Mouse (Mus musculus) lung, embryonic 15.5 days (tissue): ENCODE results near the gene Arap1. TPM values are rescaled to one million over a fixed set of nuclear protein-coding genes. Genes with fewer than 3 reads are reported as not detected.

Experiments
- ATAC-seq: fragments of 200-750 bp; cut with Nextera tagmentation; 2 replicates; pipeline ENCODE4 v1.8.0; 2017; ENCODE audit warnings: moderate number of reproducible peaks, borderline replicate concordance; ENCODE audit not compliant: low FRiP score, low TSS enrichment; ENCODE audit errors: extremely low read depth
- H3K27ac ChIP-seq: fragments of 300-500 bp; sonication (generic); 2 replicates; pipeline ENCODE4 v1.5.1; 2015; ENCODE audit warnings: moderate library complexity, mild to moderate bottlenecking, inconsistent platforms
- H3K27me3 ChIP-seq: fragments of 300-500 bp; sonication (generic); 2 replicates; pipeline ENCODE4 v1.6.1; 2015; ENCODE audit warnings: inconsistent platforms
- H3K36me3 ChIP-seq: fragments of 300-500 bp; sonication (generic); 2 replicates; pipeline ENCODE4 v1.6.1; 2015; ENCODE audit warnings: inconsistent platforms
- H3K4me1 ChIP-seq: fragments of 300-500 bp; sonication (generic); 2 replicates; pipeline ENCODE4 v1.6.1; 2015; ENCODE audit warnings: inconsistent platforms
- H3K4me2 ChIP-seq: fragments of 300-500 bp; sonication (generic); 2 replicates; pipeline ENCODE4 v1.6.1; 2015; ENCODE audit warnings: inconsistent platforms, mild to moderate bottlenecking, moderate library complexity
- H3K4me3 ChIP-seq: fragments of 300-500 bp; sonication (generic); 2 replicates; pipeline ENCODE4 v1.5.1; 2015; ENCODE audit warnings: mild to moderate bottlenecking, inconsistent platforms
- H3K9ac ChIP-seq: fragments of 300-500 bp; sonication (generic); 2 replicates; pipeline ENCODE4 v1.6.1; 2015; ENCODE audit warnings: inconsistent platforms
- H3K9me3 ChIP-seq: fragments of 300-500 bp; sonication (generic); 2 replicates; pipeline ENCODE4 v1.6.1; 2016; ENCODE audit warnings: inconsistent platforms
- WGBS: fragments of 180-500 bp; shearing (Covaris S2); methylation state at CpG from one replicate; pipeline ENCODE4 v1.1.7; 2015; 5-methylcytosine and 5-hydroxymethylcytosine counted together
- polyA plus RNA-seq: library from polyadenylated mRNA; unstranded; fragments of >200 nt; fragmentation: Nextera tagmentation; extraction: Ambion mirVana; gene quantifications from 2 replicates; pipeline ENCODE4 v1.2.1, GENCODE M21; 2015

Gene Arap1
- polyA plus RNA-seq, 1 experiment from 2014 or later = 109 TPM

DNA sequence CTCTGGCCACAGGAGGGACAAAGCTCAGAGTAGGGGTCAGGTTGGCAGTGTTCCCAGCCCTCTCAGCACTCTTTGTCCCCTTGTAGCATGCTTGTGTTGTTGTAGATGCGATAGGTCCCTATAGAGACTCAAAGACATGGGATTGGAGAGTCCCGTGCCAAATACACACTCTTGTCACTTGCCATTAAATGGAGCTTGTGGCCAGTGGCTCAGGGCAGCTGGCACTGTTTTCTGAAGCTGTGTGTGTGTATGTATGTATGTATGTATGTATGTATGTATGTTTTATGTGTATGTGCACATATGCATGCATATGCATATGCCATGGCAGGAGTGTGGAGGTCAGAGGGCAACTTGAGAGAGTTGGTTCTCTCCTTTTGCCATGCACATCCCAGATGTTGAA, 20.1 kb upstream of the Arap1 start:
- Histone ChIP-seq H3K4me2 (no peak overlapping the region), H3K36me3 (0 out of 2 replicates have a peak, but pooled peaks cover 3% of the 10 kb centered on the region), H3K27ac (no peak overlapping the region), H3K4me1 (peaks cover 12% of the 10 kb centered on the region), H3K4me3 (no peak overlapping the region), H3K9ac (no peak overlapping the region), H3K9me3 (no peaks in the 10 kb centered on the region), H3K27me3 (no peaks in the 10 kb centered on the region)
- ATAC-seq = no peak
- 86% methylated on average over 2 of the region's 2 CpGs for WGBS

DNA sequence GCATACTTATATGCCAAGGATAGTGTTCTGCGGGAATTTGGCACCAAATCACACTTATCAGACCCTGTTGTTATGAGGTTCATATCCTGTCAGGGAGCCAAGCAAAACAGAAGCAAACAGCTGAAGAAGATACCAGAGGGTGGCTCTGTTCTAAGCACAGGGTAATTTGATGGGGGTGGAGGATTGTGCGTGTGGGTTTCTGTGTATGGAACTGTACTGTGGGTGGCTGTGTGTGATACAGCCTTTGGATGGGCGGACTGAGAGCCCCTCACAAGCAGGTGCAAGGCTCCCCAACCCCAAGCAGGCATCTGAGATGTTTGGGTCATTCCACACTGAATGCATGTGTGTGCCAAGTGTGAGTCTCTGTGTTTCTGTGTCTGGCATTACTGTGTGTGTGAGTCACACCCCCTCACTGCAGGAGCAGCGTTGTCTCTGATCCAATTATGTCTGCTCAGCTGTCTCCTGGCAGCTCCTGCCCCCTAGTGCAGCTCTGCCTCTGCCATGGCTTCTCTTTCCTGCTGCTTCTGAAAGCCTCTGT, 19.2 kb upstream of the Arap1 start:
- Histone ChIP-seq H3K4me1 (peaks cover 8% of the 10 kb centered on the region), H3K36me3 (0 out of 2 replicates have a peak, but pooled peaks cover 3% of the 10 kb centered on the region), H3K4me2 (no peak overlapping the region), H3K27ac (no peak overlapping the region), H3K9ac (no peak overlapping the region), H3K4me3 (no peak overlapping the region), H3K9me3 (no peaks in the 10 kb centered on the region), H3K27me3 (no peaks in the 10 kb centered on the region)
- no peak for ATAC-seq
- WGBS = 51% methylated on average over 4 of the region's 4 CpGs

DNA sequence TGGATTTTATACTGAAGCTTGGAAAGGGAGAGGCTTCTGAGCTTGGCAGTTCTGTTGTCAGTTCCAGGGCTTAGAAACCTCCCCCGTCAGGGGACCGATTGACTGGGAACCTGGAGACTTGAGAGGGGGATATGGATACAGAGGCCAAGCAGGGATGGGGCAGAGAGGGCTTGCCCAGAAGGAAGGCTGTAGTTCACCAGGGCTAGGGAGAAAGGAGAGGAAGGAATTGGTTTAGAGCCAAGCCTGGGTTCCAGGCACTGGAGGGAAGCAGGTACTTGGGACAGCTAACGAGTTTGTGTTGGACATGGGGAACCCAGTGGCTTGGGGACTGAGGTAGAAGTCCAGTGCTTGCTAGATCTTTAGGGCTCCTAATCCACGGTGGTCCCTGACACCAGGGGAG, 18.3 kb upstream of the Arap1 start:
- Histone ChIP-seq H3K27ac (no peak overlapping the region), H3K4me2 (no peak overlapping the region), H3K27me3 (no peaks in the 10 kb centered on the region), H3K4me1 (peaks cover 8% of the 10 kb centered on the region; the same call in 1 of the 2 replicates), H3K9me3 (no peaks in the 10 kb centered on the region), H3K36me3 (0 out of 2 replicates have a peak, but pooled peaks cover 3% of the 10 kb centered on the region), H3K9ac (no peak overlapping the region), H3K4me3 (no peak overlapping the region)
- no peak for ATAC-seq
- WGBS = 72% methylated on average over 4 of the region's 4 CpGs

DNA sequence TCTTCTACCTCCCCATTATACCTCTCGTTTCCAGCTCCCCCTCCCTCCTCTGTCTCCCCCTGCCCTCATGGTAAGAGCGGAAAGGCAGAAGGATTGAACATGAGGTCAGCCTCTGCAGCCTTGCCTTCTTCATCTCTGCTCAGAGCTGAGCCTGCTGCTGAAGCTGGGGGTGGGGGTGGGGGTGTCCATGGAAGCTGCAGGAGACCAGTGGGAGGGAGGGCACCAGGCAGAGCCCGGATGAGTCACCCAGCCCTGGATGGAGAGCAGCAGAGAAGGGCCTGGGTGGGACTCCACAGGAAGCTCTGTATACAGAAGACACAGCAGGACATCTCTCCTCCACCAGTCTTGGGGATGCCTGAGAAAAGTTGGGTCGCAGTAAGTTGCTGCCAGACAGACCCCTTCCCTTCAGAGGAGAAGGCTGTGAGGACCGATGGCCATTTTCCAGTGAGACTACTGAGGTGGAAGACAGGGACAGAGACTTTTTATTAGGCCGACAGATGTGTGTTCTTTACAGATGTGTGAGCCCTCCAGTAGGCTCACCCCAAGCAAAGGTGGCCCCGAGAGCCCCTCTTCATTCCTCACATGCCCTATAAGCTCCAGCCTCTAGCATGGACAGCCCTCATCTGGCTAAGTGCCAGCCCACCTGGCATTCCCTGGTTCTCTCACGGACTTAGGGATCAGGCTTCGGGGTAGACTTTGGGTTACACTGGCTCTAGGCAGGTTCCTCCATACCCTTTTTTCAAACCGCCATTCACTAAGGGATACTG, 17.6 kb upstream of the Arap1 start:
- Histone ChIP-seq H3K9ac (no peak overlapping the region), H3K36me3 (0 out of 2 replicates have a peak, but pooled peaks cover 3% of the 10 kb centered on the region), H3K4me3 (no peak overlapping the region), H3K4me2 (no peak overlapping the region), H3K4me1 (peaks cover 8% of the 10 kb centered on the region; the same call in 1 of the 2 replicates), H3K27me3 (no peaks in the 10 kb centered on the region), H3K27ac (no peak overlapping the region), H3K9me3 (no peaks in the 10 kb centered on the region)
- WGBS = 65% methylated on average over 10 of the region's 10 CpGs
- no peak for ATAC-seq

DNA sequence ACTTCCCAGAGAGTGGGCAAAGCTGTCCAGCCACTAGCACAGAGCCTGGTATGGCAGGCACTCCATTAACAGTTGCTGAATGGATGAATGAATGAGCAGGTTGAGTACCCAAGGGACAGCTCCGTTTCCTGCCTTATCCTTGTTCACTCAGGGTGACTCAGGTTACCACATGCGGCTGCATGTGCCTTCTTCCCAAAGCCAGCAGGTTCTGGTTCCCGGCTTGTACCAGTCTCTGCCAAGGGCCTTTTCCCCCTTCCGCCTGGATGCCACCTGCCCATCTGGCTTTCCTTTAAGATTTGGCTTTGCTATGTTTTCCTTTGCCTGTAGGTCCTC, 17.1 kb upstream of the Arap1 start:
- H3K4me2 ChIP-seq = no peak overlapping the region
- H3K27me3 ChIP-seq = no peaks in the 10 kb centered on the region
- H3K27ac ChIP-seq = no peak overlapping the region
- WGBS = 74% methylated on average over 4 of the region's 4 CpGs
- H3K4me3 ChIP-seq = no peak overlapping the region
- H3K4me1 ChIP-seq = peaks cover 8% of the 10 kb centered on the region; the same call in 1 of the 2 replicates
- H3K9ac ChIP-seq = no peak overlapping the region
- no peaks in the 10 kb centered on the region for H3K9me3 ChIP-seq
- H3K36me3 ChIP-seq = 0 out of 2 replicates have a peak, but pooled peaks cover 3% of the 10 kb centered on the region
- ATAC-seq = no peak

DNA sequence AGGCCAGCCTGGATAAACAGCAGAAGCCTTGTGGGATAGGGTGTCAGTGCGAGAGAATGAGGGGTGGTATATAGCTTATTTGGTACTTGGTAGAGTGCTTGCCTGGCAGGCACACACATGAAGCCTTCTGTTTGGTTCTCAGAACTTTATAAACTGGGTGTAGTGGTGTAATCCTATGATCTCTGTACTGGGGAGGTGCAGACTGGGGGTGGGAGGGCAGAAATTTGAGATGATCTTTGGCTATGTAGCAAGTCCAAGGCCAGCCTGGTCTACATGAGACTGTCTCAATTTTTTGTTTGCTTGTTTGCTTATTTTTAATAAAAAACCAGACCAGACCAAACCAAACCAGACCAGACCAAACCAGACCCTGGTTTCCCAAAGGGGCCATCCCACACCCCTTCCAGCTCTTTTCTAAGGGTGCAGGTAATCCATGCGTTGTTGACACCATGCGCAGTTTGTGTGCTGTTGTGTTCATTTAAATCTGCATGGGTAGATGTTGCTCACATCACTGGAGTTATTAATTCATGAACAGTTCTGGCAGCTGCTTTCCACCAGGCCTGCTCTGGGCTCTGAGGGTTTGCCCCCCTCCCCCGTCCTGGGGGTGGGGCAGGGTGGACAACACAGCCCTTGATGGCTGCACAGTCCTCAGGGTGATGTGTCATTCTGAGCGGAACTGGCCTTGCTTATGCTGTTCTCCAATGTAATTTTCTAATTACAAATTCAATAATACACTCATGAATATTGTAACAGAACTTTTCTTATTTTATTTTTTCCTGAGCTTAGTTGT, 15.6 kb upstream of the Arap1 start:
- Histone ChIP-seq H3K9ac (no peak overlapping the region), H3K27ac (no peak overlapping the region), H3K27me3 (no peaks in the 10 kb centered on the region), H3K4me3 (no peak overlapping the region), H3K4me2 (no peak overlapping the region), H3K36me3 (no peaks in the 10 kb centered on the region), H3K4me1 (peaks cover 8% of the 10 kb centered on the region; the same call in 1 of the 2 replicates), H3K9me3 (no peaks in the 10 kb centered on the region)
- no peak for ATAC-seq
- WGBS = 83% methylated on average over 5 of the region's 5 CpGs

DNA sequence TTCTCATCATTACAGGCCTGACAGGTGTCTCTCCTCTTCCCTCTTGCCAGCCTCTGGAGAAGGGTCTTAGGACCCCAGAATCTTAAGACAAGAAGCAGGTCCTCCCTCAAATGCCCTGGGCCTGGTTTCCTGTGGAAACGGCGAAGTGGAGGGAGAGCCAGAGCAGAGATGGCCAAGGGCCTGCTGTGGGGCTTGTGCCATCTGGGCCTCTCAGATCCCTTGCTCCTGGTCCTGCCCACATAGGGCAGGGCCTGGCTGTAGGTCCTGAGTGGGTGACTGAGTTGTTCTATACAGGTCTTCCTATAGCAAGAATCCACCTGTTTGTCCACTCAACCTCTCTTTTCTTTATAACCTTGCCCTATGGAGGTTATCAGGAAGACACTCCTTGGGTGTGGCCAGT, 12.6 kb upstream of the Arap1 start:
- no peak for ATAC-seq
- Histone ChIP-seq H3K36me3 (no peaks in the 10 kb centered on the region), H3K9ac (no peak overlapping the region), H3K27me3 (no peaks in the 10 kb centered on the region), H3K27ac (no peak overlapping the region), H3K4me1 (no peaks in the 10 kb centered on the region), H3K4me3 (no peak overlapping the region), H3K9me3 (no peaks in the 10 kb centered on the region), H3K4me2 (no peak overlapping the region)
- WGBS = 94% methylated on average over 2 of the region's 2 CpGs

DNA sequence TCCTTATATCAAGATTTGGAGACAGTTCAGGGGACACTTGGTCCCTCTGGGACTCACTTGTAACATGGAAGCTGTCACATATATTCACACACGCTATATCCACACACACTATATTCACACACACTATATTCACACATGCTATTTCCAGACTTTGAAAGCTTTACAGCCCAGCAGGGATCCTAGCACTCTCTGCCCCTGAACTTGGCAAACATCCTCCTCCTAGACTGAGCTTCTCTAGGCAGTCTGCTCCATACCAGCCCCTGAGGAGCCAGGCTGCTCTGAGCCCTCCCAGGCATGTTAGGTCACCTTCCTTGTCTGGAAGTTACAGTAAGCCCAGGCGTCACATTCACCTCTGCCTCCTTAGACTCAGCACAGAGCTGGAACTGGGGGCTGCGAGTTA, 11.2 kb upstream of the Arap1 start:
- no peaks in the 10 kb centered on the region for H3K9me3 ChIP-seq
- H3K36me3 ChIP-seq = no peaks in the 10 kb centered on the region
- peaks cover 6% of the 10 kb centered on the region; the same call in 1 of the 2 replicates for H3K4me1 ChIP-seq
- H3K9ac ChIP-seq = no peak overlapping the region
- H3K4me3 ChIP-seq = no peak overlapping the region
- no peak for ATAC-seq
- H3K27me3 ChIP-seq = no peaks in the 10 kb centered on the region
- H3K27ac ChIP-seq = no peak overlapping the region
- WGBS = 75% methylated on average over 3 of the region's 3 CpGs
- H3K4me2 ChIP-seq = no peak overlapping the region

DNA sequence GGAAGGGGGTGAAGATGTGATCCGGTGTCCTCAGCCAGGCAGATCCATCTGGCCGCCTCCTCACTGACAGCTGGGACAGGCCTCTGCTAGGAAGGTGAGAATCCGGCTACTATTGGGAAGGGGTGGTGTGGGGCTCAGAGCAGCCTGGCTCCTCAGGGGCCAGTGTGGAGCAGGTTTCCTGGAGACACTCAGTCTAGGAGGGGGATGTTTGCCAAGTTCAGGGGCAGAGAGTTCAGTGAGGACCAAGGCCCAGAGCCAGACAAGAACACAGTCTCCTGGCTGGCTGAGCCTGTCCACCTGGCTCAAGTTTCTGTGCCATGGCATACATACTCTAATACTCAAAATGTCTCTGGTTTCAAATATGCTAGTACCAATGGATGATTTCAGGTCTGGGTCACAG, 10.5 kb upstream of the Arap1 start:
- 78% methylated on average over 3 of the region's 3 CpGs for WGBS
- peaks cover 6% of the 10 kb centered on the region; the same call in 1 of the 2 replicates for H3K4me1 ChIP-seq

DNA sequence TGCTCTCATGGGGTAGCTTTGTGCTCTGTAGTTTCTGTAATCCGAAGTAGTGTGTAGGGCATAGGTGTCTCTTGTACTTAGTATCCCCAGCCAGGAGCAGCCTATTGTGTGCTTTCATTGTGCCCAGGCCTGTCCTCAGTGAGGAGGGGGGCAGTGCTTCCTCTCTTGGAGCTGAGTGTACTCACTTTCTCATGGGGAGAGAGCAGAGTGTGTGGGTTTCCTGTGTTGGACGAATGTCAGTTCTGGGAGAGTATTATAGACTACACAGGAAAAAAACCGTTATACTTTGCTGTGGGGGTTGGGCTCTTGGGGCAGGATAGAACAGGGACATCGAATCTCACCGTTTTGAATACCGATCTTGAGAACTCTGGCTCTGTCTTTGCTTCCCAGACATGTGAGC, 6.5 kb upstream of the Arap1 start:
- peak; percentile 50; the same call in 1 of the 2 replicates for ATAC-seq
- no peak overlapping the region for H3K4me2 ChIP-seq
- no peak overlapping the region for H3K4me3 ChIP-seq
- H3K4me1 ChIP-seq = peaks cover 20% of the 10 kb centered on the region
- H3K27me3 ChIP-seq = no peaks in the 10 kb centered on the region
- H3K36me3 ChIP-seq = 0 out of 2 replicates have a peak, but pooled peaks cover 3% of the 10 kb centered on the region
- WGBS = 36% methylated on average over 6 of the region's 6 CpGs
- no peaks in the 10 kb centered on the region for H3K9me3 ChIP-seq
- no peak overlapping the region for H3K9ac ChIP-seq
- no peak overlapping the region for H3K27ac ChIP-seq

More for the DNA sequence above, 10.5 kb upstream of the Arap1 start:
- Histone ChIP-seq H3K36me3 (no peaks in the 10 kb centered on the region), H3K27ac (no peak overlapping the region), H3K4me3 (no peak overlapping the region), H3K27me3 (no peaks in the 10 kb centered on the region), H3K9me3 (no peaks in the 10 kb centered on the region), H3K9ac (no peak overlapping the region), H3K4me2 (no peak overlapping the region)
- ATAC-seq = no peak

DNA sequence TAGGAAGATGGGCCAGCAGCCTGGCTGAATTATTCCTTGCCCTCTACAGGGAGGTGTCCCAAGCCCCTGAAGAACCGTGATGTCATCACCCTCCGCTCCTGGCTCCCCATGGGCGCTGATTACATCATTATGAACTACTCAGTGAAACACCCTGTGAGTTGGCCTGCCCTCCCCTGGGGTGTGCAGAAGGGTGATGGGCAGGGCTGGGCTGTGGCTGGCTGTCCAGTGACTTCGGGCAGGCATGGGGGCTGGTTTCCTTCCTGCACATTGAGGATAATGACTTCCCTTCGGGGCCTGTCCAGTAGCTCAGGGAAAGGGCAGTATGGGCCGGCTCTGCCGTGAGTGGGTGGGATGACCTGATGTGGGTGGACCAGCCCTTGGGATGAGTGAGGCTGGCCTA, 4.7 kb upstream of the Arap1 start:
- Histone ChIP-seq H3K9ac (no peak overlapping the region), H3K9me3 (no peaks in the 10 kb centered on the region), H3K27me3 (no peaks in the 10 kb centered on the region), H3K4me2 (no peak overlapping the region), H3K4me3 (no peak overlapping the region), H3K4me1 (peaks cover 25% of the 10 kb centered on the region), H3K27ac (0 out of 2 replicates have a peak overlapping the region, but pooled peaks have one; percentile 0), H3K36me3 (0 out of 2 replicates have a peak, but pooled peaks cover 3% of the 10 kb centered on the region)
- peak; percentile 40; the same call in 1 of the 2 replicates for ATAC-seq
- 64% methylated on average over 7 of the region's 7 CpGs for WGBS

DNA sequence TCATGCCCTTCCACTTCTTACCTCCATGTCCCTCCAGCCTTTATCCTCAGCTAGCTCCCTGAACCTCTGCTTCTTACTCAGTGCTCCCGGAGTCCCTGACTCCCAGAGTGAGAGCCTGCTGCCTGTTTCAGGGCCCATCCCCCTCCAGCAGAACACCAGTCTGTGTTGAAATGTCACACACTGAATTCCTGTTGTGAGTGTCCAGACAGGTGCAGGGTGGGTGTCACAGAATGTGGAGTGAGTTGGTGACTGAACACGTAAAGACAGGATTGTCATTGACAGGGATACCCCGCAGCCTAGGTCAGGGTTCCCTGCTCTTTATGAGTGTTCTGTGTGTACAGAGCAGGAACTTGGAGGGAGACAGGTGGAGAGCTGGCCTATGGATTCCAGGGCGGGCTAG, 3.0 kb upstream of the Arap1 start:
- Histone ChIP-seq H3K4me1 (peaks cover 42% of the 10 kb centered on the region), H3K36me3 (0 out of 2 replicates have a peak, but pooled peaks cover 3% of the 10 kb centered on the region), H3K9me3 (no peaks in the 10 kb centered on the region), H3K9ac (no peak overlapping the region), H3K4me3 (no peak overlapping the region), H3K27ac (no peak overlapping the region), H3K4me2 (no peak overlapping the region), H3K27me3 (peaks cover 5% of the 10 kb centered on the region; the same call in 1 of the 2 replicates)
- 43% methylated on average over 4 of the region's 4 CpGs for WGBS
- ATAC-seq = no peak
